Mouse (Mus musculus) neural tube, embryonic 12.5 days (tissue): ENCODE data around the gene Drg1. TPM values are rescaled to one million over a fixed set of nuclear protein-coding genes. Genes with fewer than 3 reads are reported as not detected.
A peak's percentile ranks its signal among the peaks of the same experiment; 100 is the strongest.

ENCODE experiments used
- ATAC-seq: fragments of 200-750 bp; cut with Nextera tagmentation; 2 replicates; pipeline ENCODE4 v1.8.0; 2017; ENCODE audit warnings: low read depth, mild to moderate bottlenecking, moderate TSS enrichment, moderate library complexity; ENCODE audit not compliant: low FRiP score
- H3K27ac ChIP-seq: fragments of 300-500 bp; sonication (generic); 2 replicates; pipeline ENCODE4 v1.5.1; 2016
- H3K27me3 ChIP-seq: fragments of 300-500 bp; sonication (generic); replicated peaks from 2 replicates; pipeline ENCODE4 v1.6.1; 2016; ENCODE audit warnings: mild to moderate bottlenecking
- H3K36me3 ChIP-seq: fragments of 300-500 bp; sonication (generic); 2 replicates; pipeline ENCODE4 v1.6.1; 2016; ENCODE audit warnings: mild to moderate bottlenecking
- H3K4me1 ChIP-seq: fragments of 300-500 bp; sonication (generic); 2 replicates; pipeline ENCODE4 v1.6.1; 2016
- H3K4me2 ChIP-seq: fragments of 300-500 bp; sonication (generic); replicated peaks from 2 replicates; pipeline ENCODE4 v1.6.1; 2016; ENCODE audit warnings: mild to moderate bottlenecking
- H3K4me3 ChIP-seq: fragments of 300-500 bp; sonication (generic); 2 replicates; pipeline ENCODE4 v1.5.1; 2016
- H3K9ac ChIP-seq: fragments of 300-500 bp; sonication (generic); 2 replicates; pipeline ENCODE4 v1.6.1; 2016; ENCODE audit warnings: mild to moderate bottlenecking
- H3K9me3 ChIP-seq: fragments of 300-500 bp; sonication (generic); 2 replicates; pipeline ENCODE4 v1.6.1; 2016; ENCODE audit warnings: mild to moderate bottlenecking
- WGBS: fragments of 180-500 bp; shearing (Covaris S2); methylation state at CpG from one replicate; pipeline ENCODE4 v1.1.7; 2016; 5-methylcytosine and 5-hydroxymethylcytosine counted together
- polyA plus RNA-seq: library from polyadenylated mRNA; unstranded; fragments of >200 nt; fragmentation: Nextera tagmentation; extraction: Ambion mirVana; gene quantifications from 2 replicates; pipeline ENCODE4 v1.2.1, GENCODE M21; 2016

Drg1 gene
- polyA plus RNA-seq, 1 experiment from 2014 or later, result 261 TPM

- no peaks in the 10 kb centered on the region for H3K9me3 ChIP-seq
- no peaks in the 10 kb centered on the region for H3K27me3 ChIP-seq
- no peak for ATAC-seq
- no peaks in the 10 kb centered on the region for H3K4me1 ChIP-seq
- H3K36me3 ChIP-seq, result peaks cover 93% of the 10 kb centered on the region
- H3K9ac ChIP-seq, result no peak overlapping the region
- no peak overlapping the region for H3K4me2 ChIP-seq
- no peak overlapping the region for H3K4me3 ChIP-seq
- no peak overlapping the region for H3K27ac ChIP-seq
- 92% methylated on average over 2 of the region's 2 CpGs for WGBS
These were observed 18.8 kb downstream of the Drg1 start for GRCm38 (mm10) chr11:3247387-3247786.

- no peaks in the 10 kb centered on the region for H3K9me3 ChIP-seq
- no peak overlapping the region for H3K4me3 ChIP-seq
- ATAC-seq, result no peak
- no peak overlapping the region for H3K4me2 ChIP-seq
- H3K4me1 ChIP-seq, result no peaks in the 10 kb centered on the region
- no peak overlapping the region for H3K9ac ChIP-seq
- no peak overlapping the region for H3K27ac ChIP-seq
- 77% methylated on average over 4 of the region's 4 CpGs for WGBS
- no peaks in the 10 kb centered on the region for H3K27me3 ChIP-seq
- peaks cover 88% of the 10 kb centered on the region for H3K36me3 ChIP-seq
These were observed 22.4 kb downstream of the Drg1 start for GRCm38 (mm10) chr11:3243771-3244170.

GRCm38 (mm10) chr11:3242395-3242794 lies 23.8 kb downstream of the Drg1 start:
- no peaks in the 10 kb centered on the region for H3K27me3 ChIP-seq
- H3K27ac ChIP-seq, result no peak overlapping the region
- H3K9me3 ChIP-seq, result no peaks in the 10 kb centered on the region
- H3K36me3 ChIP-seq, result peaks cover 86% of the 10 kb centered on the region
- no peak overlapping the region for H3K9ac ChIP-seq
- H3K4me1 ChIP-seq, result no peaks in the 10 kb centered on the region
- H3K4me3 ChIP-seq, result no peak overlapping the region
- H3K4me2 ChIP-seq, result no peak overlapping the region
- WGBS, result 97% methylated on average over 7 of the region's 7 CpGs
- no peak for ATAC-seq

GRCm38 (mm10) chr11:3235277-3235676 lies 30.9 kb downstream of the Drg1 start:
- WGBS, result 90% methylated on average over 5 of the region's 5 CpGs
- no peak for ATAC-seq
- no peaks in the 10 kb centered on the region for H3K9me3 ChIP-seq
- no peak overlapping the region for H3K9ac ChIP-seq
- H3K27ac ChIP-seq, result no peak overlapping the region
- no peak overlapping the region for H3K4me2 ChIP-seq
- no peak overlapping the region for H3K4me3 ChIP-seq
- H3K4me1 ChIP-seq, result no peaks in the 10 kb centered on the region
- H3K27me3 ChIP-seq, result no peaks in the 10 kb centered on the region
- H3K36me3 ChIP-seq, result peaks cover 86% of the 10 kb centered on the region

GRCm38 (mm10) chr11:3233704-3234103 lies 32.5 kb downstream of the Drg1 start:
- Histone ChIP-seq H3K4me3 (no peak overlapping the region), H3K27ac (no peak overlapping the region), H3K27me3 (no peaks in the 10 kb centered on the region), H3K4me1 (no peaks in the 10 kb centered on the region), H3K36me3 (peaks cover 87% of the 10 kb centered on the region), H3K9me3 (no peaks in the 10 kb centered on the region), H3K4me2 (no peak overlapping the region), H3K9ac (no peak overlapping the region)
- 96% methylated on average over 4 of the region's 4 CpGs for WGBS
- ATAC-seq, result no peak

GRCm38 (mm10) chr11:3232248-3232647 lies 34.0 kb downstream of the Drg1 start:
- WGBS, result 94% methylated on average over 3 of the region's 3 CpGs
- Histone ChIP-seq H3K9ac (no peak overlapping the region), H3K36me3 (peaks cover 81% of the 10 kb centered on the region), H3K27ac (no peak overlapping the region), H3K9me3 (no peaks in the 10 kb centered on the region), H3K4me3 (no peak overlapping the region), H3K4me1 (no peaks in the 10 kb centered on the region), H3K4me2 (no peak overlapping the region), H3K27me3 (no peaks in the 10 kb centered on the region)
- ATAC-seq, result no peak

- no peak overlapping the region for H3K4me3 ChIP-seq
- 97% methylated on average over 3 of the region's 3 CpGs for WGBS
- peaks cover 77% of the 10 kb centered on the region for H3K36me3 ChIP-seq
- H3K4me1 ChIP-seq, result no peaks in the 10 kb centered on the region
- no peak overlapping the region for H3K27ac ChIP-seq
- H3K27me3 ChIP-seq, result no peaks in the 10 kb centered on the region
- no peak overlapping the region for H3K9ac ChIP-seq
- no peak overlapping the region for H3K4me2 ChIP-seq
- H3K9me3 ChIP-seq, result no peaks in the 10 kb centered on the region
- no peak for ATAC-seq
These were observed 39.1 kb downstream of the Drg1 start for GRCm38 (mm10) chr11:3227113-3227512.

- 88% methylated on average over 5 of the region's 5 CpGs for WGBS
- H3K4me3 ChIP-seq, result no peak overlapping the region
- no peaks in the 10 kb centered on the region for H3K9me3 ChIP-seq
- H3K4me2 ChIP-seq, result no peak overlapping the region
- H3K36me3 ChIP-seq, result peaks cover 73% of the 10 kb centered on the region
- no peaks in the 10 kb centered on the region for H3K4me1 ChIP-seq
- no peak overlapping the region for H3K9ac ChIP-seq
- H3K27me3 ChIP-seq, result no peaks in the 10 kb centered on the region
- no peak overlapping the region for H3K27ac ChIP-seq
- no peak for ATAC-seq
These were observed 43.1 kb downstream of the Drg1 start for GRCm38 (mm10) chr11:3223105-3223504.

- Histone ChIP-seq H3K9me3 (no peaks in the 10 kb centered on the region), H3K9ac (no peak overlapping the region), H3K4me3 (no peak overlapping the region), H3K27me3 (no peaks in the 10 kb centered on the region), H3K4me2 (no peak overlapping the region), H3K4me1 (no peaks in the 10 kb centered on the region), H3K27ac (no peak overlapping the region), H3K36me3 (peaks cover 57% of the 10 kb centered on the region)
- 93% methylated on average over 1 of the region's 1 CpGs for WGBS
- ATAC-seq, result no peak
These were observed 53.7 kb downstream of the Drg1 start for GRCm38 (mm10) chr11:3212526-3212925.

GRCm38 (mm10) chr11:3206783-3207182 lies 59.4 kb downstream of the Drg1 start:
- H3K4me3 ChIP-seq, result no peak overlapping the region
- no peak for ATAC-seq
- no peak overlapping the region for H3K9ac ChIP-seq
- peaks cover 41% of the 10 kb centered on the region for H3K36me3 ChIP-seq
- H3K27ac ChIP-seq, result no peak overlapping the region
- H3K4me2 ChIP-seq, result no peak overlapping the region
- H3K27me3 ChIP-seq, result no peaks in the 10 kb centered on the region
- H3K4me1 ChIP-seq, result no peaks in the 10 kb centered on the region
- H3K9me3 ChIP-seq, result no peaks in the 10 kb centered on the region
- 97% methylated on average over 3 of the region's 3 CpGs for WGBS

- Histone ChIP-seq H3K27ac (no peak overlapping the region), H3K4me3 (no peak overlapping the region), H3K4me2 (no peak overlapping the region), H3K9me3 (no peaks in the 10 kb centered on the region), H3K9ac (no peak overlapping the region), H3K4me1 (no peaks in the 10 kb centered on the region), H3K27me3 (no peaks in the 10 kb centered on the region), H3K36me3 (peaks cover 38% of the 10 kb centered on the region)
- ATAC-seq, result no peak
- WGBS, result 96% methylated on average over 3 of the region's 3 CpGs
These were observed 61.0 kb downstream of the Drg1 start for GRCm38 (mm10) chr11:3205207-3205606.

GRCm38 (mm10) chr11:3203771-3204170 lies 62.4 kb downstream of the Drg1 start:
- Histone ChIP-seq H3K4me2 (peak overlapping the region; percentile 44), H3K27me3 (no peaks in the 10 kb centered on the region), H3K9me3 (no peaks in the 10 kb centered on the region), H3K9ac (no peak overlapping the region), H3K4me3 (no peak overlapping the region), H3K36me3 (peaks cover 28% of the 10 kb centered on the region), H3K4me1 (no peaks in the 10 kb centered on the region), H3K27ac (no peak overlapping the region)
- 94% methylated on average over 2 of the region's 2 CpGs for WGBS
- ATAC-seq, result no peak

- ATAC-seq, result no peak; the same call in 1 of the 2 replicates
These were observed 63.3 kb downstream of the Drg1 start for GRCm38 (mm10) chr11:3202781-3203441.

More at GRCm38 (mm10) chr11:3202781-3203441, 63.3 kb downstream of the Drg1 start:
- Histone ChIP-seq H3K4me3 (peak overlapping the region; percentile 42), H3K9me3 (no peaks in the 10 kb centered on the region), H3K27me3 (no peaks in the 10 kb centered on the region), H3K4me1 (no peaks in the 10 kb centered on the region), H3K4me2 (peak overlapping the region; percentile 44), H3K9ac (peak overlapping the region; percentile 13), H3K27ac (no peak overlapping the region), H3K36me3 (peaks cover 25% of the 10 kb centered on the region)
- under 1% methylated on average over 48 of the region's 57 CpGs for whole genome bisulfite sequencing
